Mouse (Mus musculus) heart, embryonic 11.5 days (tissue): ENCODE data around the gene Agfg2. TPM values are rescaled to one million over a fixed set of nuclear protein-coding genes. Genes with fewer than 3 reads are reported as not detected.

Experiments
- ATAC-seq: fragments of 200-750 bp; cut with Nextera tagmentation; replicated peaks from 2 replicates; pipeline ENCODE4 v1.8.0; 2017; ENCODE audit warnings: moderate library complexity; ENCODE audit not compliant: insufficient number of reproducible peaks, low FRiP score, low TSS enrichment
- H3K27ac ChIP-seq: fragments of 300-500 bp; sonication (generic); 2 replicates; pipeline ENCODE4 v1.5.1; 2014; ENCODE audit warnings: mild to moderate bottlenecking, low read depth, low read length
- H3K27me3 ChIP-seq: fragments of 300-500 bp; sonication (generic); 2 replicates; pipeline ENCODE4 v1.6.1; 2014; ENCODE audit warnings: mild to moderate bottlenecking, low read length, mixed read lengths; ENCODE audit not compliant: control insufficient read depth, insufficient read depth
- H3K36me3 ChIP-seq: fragments of 300-500 bp; sonication (generic); 2 replicates; pipeline ENCODE4 v1.6.1; 2014; ENCODE audit warnings: mild to moderate bottlenecking, low read length, moderate library complexity, mixed read lengths; ENCODE audit not compliant: control insufficient read depth, insufficient read depth
- H3K4me1 ChIP-seq: fragments of 300-500 bp; sonication (generic); 2 replicates; pipeline ENCODE4 v1.6.1; 2014; ENCODE audit warnings: low read length; ENCODE audit not compliant: control insufficient read depth, insufficient read depth
- H3K4me2 ChIP-seq: fragments of 300-500 bp; sonication (generic); 2 replicates; pipeline ENCODE4 v1.6.1; 2014; ENCODE audit warnings: mild to moderate bottlenecking, moderate library complexity
- H3K4me3 ChIP-seq: fragments of 300-500 bp; sonication (generic); 2 replicates; pipeline ENCODE4 v1.5.1; 2014; ENCODE audit warnings: low read depth, low read length
- H3K9ac ChIP-seq: fragments of 300-500 bp; sonication (generic); 2 replicates; pipeline ENCODE4 v1.6.1; 2014; ENCODE audit warnings: mild to moderate bottlenecking, low read depth, low read length, moderate library complexity
- H3K9me3 ChIP-seq: fragments of 300-500 bp; sonication (generic); replicated peaks from 2 replicates; pipeline ENCODE4 v1.6.1; 2016; ENCODE audit warnings: low read length; ENCODE audit not compliant: control insufficient read depth
- WGBS: fragments of 180-500 bp; shearing (Covaris S2); extraction: QIAGEN DNeasy Blood & Tissue Kit; methylation state at CpG from one replicate; pipeline ENCODE4 v1.1.7; 2014; ENCODE audit not compliant: insufficient replicate concordance; 5-methylcytosine and 5-hydroxymethylcytosine counted together
- polyA plus RNA-seq: library from polyadenylated mRNA; unstranded; fragments of >200 nt; fragmentation: Nextera tagmentation; extraction: Ambion mirVana; gene quantifications from 2 replicates; pipeline ENCODE4 v1.2.1, GENCODE M21; 2014

The Agfg2 gene
- polyA plus RNA-seq, 1 experiment from 2014 or later, result 19.9 TPM

GRCm38 (mm10) chr5:137601365-137601729 is 83.2 kb downstream of the Agfg2 start:
- Histone ChIP-seq H3K4me2 (peak overlapping the region; percentile 68), H3K36me3 (peaks cover 9% of the 10 kb centered on the region), H3K4me3 (peak overlapping the region; percentile 80), H3K9ac (peak overlapping the region; percentile 68), H3K27ac (peak overlapping the region; percentile 37; the same call in 1 of the 2 replicates), H3K27me3 (no peaks in the 10 kb centered on the region), H3K9me3 (no peaks in the 10 kb centered on the region), H3K4me1 (peaks cover 11% of the 10 kb centered on the region)
- ATAC-seq, result no peak
- 1% methylated on average over 22 of the region's 22 CpGs for WGBS

- H3K9me3 ChIP-seq, result no peaks in the 10 kb centered on the region
- peaks cover 11% of the 10 kb centered on the region for H3K4me1 ChIP-seq
- H3K9ac ChIP-seq, result peak within 1 kb of the TSS; percentile 87
- ATAC-seq, result peak; percentile 94
- peak within 1 kb of the TSS; percentile 98 for H3K4me2 ChIP-seq
- peak within 1 kb of the TSS; percentile 80 for H3K4me3 ChIP-seq
- H3K36me3 ChIP-seq, result peaks cover 7% of the 10 kb centered on the region
- WGBS, result under 1% methylated on average over 41 of the region's 41 CpGs
- peak within 1 kb of the TSS; percentile 86 for H3K27ac ChIP-seq
- no peaks in the 10 kb centered on the region for H3K27me3 ChIP-seq
These were observed 83.7 kb downstream of the Agfg2 start, which contains the start of gene Mospd3 for GRCm38 (mm10) chr5:137600619-137601364. Mospd3 (minus strand) TSS chr5:137601058.

Other genes starting within 250 kb of the Agfg2 start
- gene Zan, start 207.7 kb downstream of the Agfg2 start, polyA plus RNA-seq, result 0.03 and 0.11 TPM in 2 replicates
- gene Pop7, start 182.2 kb downstream of the Agfg2 start, polyA plus RNA-seq, result 46.5 and 50.0 TPM in 2 replicates
- gene Gigyf1, start 166.2 kb downstream of the Agfg2 start, polyA plus RNA-seq, result 6.8 and 9.5 TPM in 2 replicates
- not detected in 2 replicates for gene Epo, start 151.5 kb downstream of the Agfg2 start, polyA plus RNA-seq
- 307 and 318 TPM in 2 replicates for gene Gnb2, start 151.2 kb downstream of the Agfg2 start, polyA plus RNA-seq
- 0.65 and 1.0 TPM in 2 replicates for gene Actl6b, start 131.2 kb downstream of the Agfg2 start, polyA plus RNA-seq
- gene Tfr2, start 114.9 kb downstream of the Agfg2 start, polyA plus RNA-seq, result 2.3 and 3.5 TPM in 2 replicates
- 13.9 and 16.0 TPM in 2 replicates for gene Mospd3, start 83.7 kb downstream of the Agfg2 start, polyA plus RNA-seq
- gene Pcolce, start 70.9 kb downstream of the Agfg2 start, polyA plus RNA-seq, result 120 and 134 TPM in 2 replicates
- not detected in 2 replicates for gene Fbxo24, start 55.7 kb downstream of the Agfg2 start, polyA plus RNA-seq
- 26.0 and 28.0 TPM in 2 replicates for gene Lrch4, start 55.6 kb downstream of the Agfg2 start, polyA plus RNA-seq
- gene Gm20605, start 55.6 kb downstream of the Agfg2 start, polyA plus RNA-seq, result 5.9 and 6.5 TPM in 2 replicates
- gene Sap25, start 43.4 kb downstream of the Agfg2 start, polyA plus RNA-seq, result 3.9 and 5.6 TPM in 2 replicates
- gene Irs3, start 39.0 kb downstream of the Agfg2 start, polyA plus RNA-seq, result 0.23 TPM in 2 replicates
- 0.47 and 1.0 TPM in 2 replicates for gene Nyap1, start 56.9 kb upstream of the Agfg2 start, polyA plus RNA-seq
- gene Tsc22d4, start 61.0 kb upstream of the Agfg2 start, polyA plus RNA-seq, result 139 and 147 TPM in 2 replicates
- 29.9 and 35.3 TPM in 2 replicates for gene Ppp1r35, start 94.1 kb upstream of the Agfg2 start, polyA plus RNA-seq
- gene Mepce, start 102.9 kb upstream of the Agfg2 start, polyA plus RNA-seq, result 7.4 and 9.2 TPM in 2 replicates
- 12.4 and 13.7 TPM in 2 replicates for gene Zcwpw1, start 103.1 kb upstream of the Agfg2 start, polyA plus RNA-seq
- gene Pilra, start 151.6 kb upstream of the Agfg2 start, polyA plus RNA-seq, result 2.1 and 2.9 TPM in 2 replicates
- 0.13 and 0.84 TPM in 2 replicates for gene Pilrb1, start 173.4 kb upstream of the Agfg2 start, polyA plus RNA-seq
- 2.1 and 2.7 TPM in 2 replicates for gene Pilrb2, start 187.1 kb upstream of the Agfg2 start, polyA plus RNA-seq
- 0.09 TPM in 1 of 2 replicates, not detected in the other for gene Cyp3a13, start 236.9 kb upstream of the Agfg2 start, polyA plus RNA-seq